In genomic region chr1:136829931-136830330, GRCm38 (mm10) we compare ENCODE assay signal across 27 mouse cellular contexts.
"Had no signal": no experiment of that assay in that cellular context is flagged by ENCODE, and none has a peak within 500 bp of the region (broad histone marks: within the 10 kb centered on the region; RNA-seq: fewer than 3 reads in every experiment).

No protein-coding gene starts in this region.

- H3K9ac ChIP-seq: embryonic facial prominence, embryonic 12.5 days; embryonic facial prominence, embryonic 13.5 days; embryonic facial prominence, embryonic 15.5 days; forebrain, embryonic 12.5 days; forebrain, embryonic 13.5 days; forebrain, embryonic 15.5 days; forebrain, postnatal 0 days had no signal

- H3K4me2 ChIP-seq: embryonic facial prominence, embryonic 12.5 days; embryonic facial prominence, embryonic 13.5 days; embryonic facial prominence, embryonic 15.5 days; forebrain, embryonic 12.5 days; forebrain, embryonic 13.5 days; forebrain, embryonic 15.5 days had no signal

- H3K36me3 ChIP-seq: embryonic facial prominence, embryonic 10.5 days; embryonic facial prominence, embryonic 12.5 days; embryonic facial prominence, embryonic 13.5 days; embryonic facial prominence, embryonic 15.5 days; forebrain, embryonic 10.5 days; forebrain, embryonic 12.5 days; forebrain, embryonic 15.5 days had no signal

- H3K27me3 ChIP-seq: embryonic facial prominence, embryonic 12.5 days; embryonic facial prominence, embryonic 13.5 days; embryonic facial prominence, embryonic 15.5 days; forebrain, embryonic 12.5 days; forebrain, embryonic 13.5 days; forebrain, embryonic 15.5 days had no signal

- H3K27ac ChIP-seq: embryonic facial prominence, embryonic 10.5 days; embryonic facial prominence, embryonic 12.5 days; embryonic facial prominence, embryonic 13.5 days; embryonic facial prominence, embryonic 15.5 days; forebrain, embryonic 10.5 days; forebrain, embryonic 12.5 days; forebrain, embryonic 13.5 days; forebrain, embryonic 15.5 days; gastrocnemius, adult 2 months; heart, adult 2 months had no signal

- H3K4me3 ChIP-seq: embryonic facial prominence, embryonic 10.5 days; embryonic facial prominence, embryonic 12.5 days; embryonic facial prominence, embryonic 13.5 days; embryonic facial prominence, embryonic 15.5 days; erythroblast, embryonic 14.5 days; forebrain, embryonic 10.5 days; forebrain, embryonic 12.5 days; forebrain, embryonic 13.5 days; forebrain, embryonic 15.5 days; gastrocnemius, adult 2 months; heart, adult 2 months had no signal

- H3K9me3 ChIP-seq: embryonic facial prominence, embryonic 10.5 days; embryonic facial prominence, embryonic 12.5 days; embryonic facial prominence, embryonic 13.5 days; embryonic facial prominence, embryonic 15.5 days; forebrain, embryonic 10.5 days; forebrain, embryonic 12.5 days; forebrain, embryonic 13.5 days; forebrain, embryonic 15.5 days had no signal

- DNase-seq: cerebellum, adult 8-10 months; cerebellum, adult 9-10 months; cerebellum, adult 9-11 months; cerebellum, postnatal 10 days; cerebellum, postnatal 14 days; cerebellum, postnatal 25 days; cerebellum, postnatal 36 days; embryo, embryonic 11 days; forebrain, postnatal 0 days; gastrocnemius, adult 2 months; gastrocnemius, postnatal 10 days; gastrocnemius, postnatal 14 days; gastrocnemius, postnatal 25 days; gastrocnemius, postnatal 36 days; heart, adult 18-20 months; heart, adult 2 months had no signal

- H3K4me1 ChIP-seq: forebrain, embryonic 15.5 days had no signal

- ATAC-seq: forebrain, embryonic 13.5 days; forebrain, embryonic 14.5 days; forebrain, embryonic 15.5 days; forebrain, embryonic 16.5 days; forebrain, postnatal 0 days had no signal
